Mouse (Mus musculus) midbrain, embryonic 13.5 days (tissue): ENCODE data around the gene Afdn. TPM values are rescaled to one million over a fixed set of nuclear protein-coding genes. Genes with fewer than 3 reads are reported as not detected.
A peak's percentile ranks its signal among the peaks of the same experiment; 100 is the strongest.
"Not testable (repeated sequence)": the region's sequence is repeated elsewhere in the genome, so short reads cannot be mapped to it uniquely, and the experiment has no call there.

Experiments used
- ATAC-seq: fragments of 200-750 bp; cut with Nextera tagmentation; 2 replicates; pipeline ENCODE4 v1.8.0; 2017; ENCODE audit warnings: mild to moderate bottlenecking, moderate TSS enrichment, moderate library complexity
- H3K27ac ChIP-seq: fragments of 300-500 bp; sonication (generic); 2 replicates; pipeline ENCODE4 v1.5.1; 2015; ENCODE audit warnings: inconsistent platforms, mild to moderate bottlenecking, moderate library complexity
- H3K27me3 ChIP-seq: fragments of 300-500 bp; sonication (generic); 2 replicates; pipeline ENCODE4 v1.6.1; 2015; ENCODE audit warnings: mild to moderate bottlenecking, inconsistent platforms
- H3K36me3 ChIP-seq: fragments of 300-500 bp; sonication (generic); 2 replicates; pipeline ENCODE4 v1.6.1; 2015; ENCODE audit warnings: mild to moderate bottlenecking, inconsistent platforms
- H3K4me1 ChIP-seq: fragments of 300-500 bp; sonication (generic); replicated peaks from 2 replicates; pipeline ENCODE4 v1.6.1; 2015; ENCODE audit warnings: inconsistent platforms
- H3K4me2 ChIP-seq: fragments of 300-500 bp; sonication (generic); replicated peaks from 2 replicates; pipeline ENCODE4 v1.6.1; 2015; ENCODE audit warnings: moderate library complexity, mild to moderate bottlenecking, inconsistent platforms
- H3K4me3 ChIP-seq: fragments of 300-500 bp; sonication (generic); replicated peaks from 2 replicates; pipeline ENCODE4 v1.5.1; 2015; ENCODE audit warnings: mild to moderate bottlenecking, inconsistent platforms
- H3K9ac ChIP-seq: fragments of 300-500 bp; sonication (generic); replicated peaks from 2 replicates; pipeline ENCODE4 v1.6.1; 2015; ENCODE audit warnings: mild to moderate bottlenecking, inconsistent platforms
- H3K9me3 ChIP-seq: fragments of 300-500 bp; sonication (generic); 2 replicates; pipeline ENCODE4 v1.6.1; 2016; ENCODE audit warnings: mild to moderate bottlenecking, inconsistent platforms
- WGBS: fragments of 180-500 bp; shearing (Covaris S2); methylation state at CpG from one replicate; pipeline ENCODE4 v1.1.7; 2015; 5-methylcytosine and 5-hydroxymethylcytosine counted together
- polyA plus RNA-seq: library from polyadenylated mRNA; unstranded; fragments of >200 nt; fragmentation: Nextera tagmentation; extraction: Ambion mirVana; gene quantifications from 2 replicates; pipeline ENCODE4 v1.2.1, GENCODE M21; 2015

The Afdn gene
- polyA plus RNA-seq, 1 experiment from 2014 or later = 165 TPM

DNA sequence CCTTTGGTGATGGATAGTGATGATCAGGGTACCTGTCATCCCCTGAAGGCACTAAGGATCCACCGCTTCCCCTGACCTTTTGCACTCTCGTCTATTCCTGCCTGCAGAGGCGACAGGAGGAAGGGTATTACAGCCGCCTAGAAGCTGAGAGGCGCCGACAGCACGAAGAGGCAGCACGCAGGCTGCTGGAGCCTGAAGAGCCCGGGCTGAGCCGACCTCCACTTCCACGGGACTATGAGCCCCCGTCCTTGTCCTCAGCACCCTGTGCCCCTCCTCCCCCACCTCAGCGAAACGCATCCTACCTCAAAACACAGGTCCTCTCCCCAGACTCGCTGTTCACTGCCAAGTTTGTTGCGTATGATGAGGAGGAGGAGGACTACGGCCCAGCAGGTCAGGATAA, 138.5 kb downstream of the Afdn start:
- WGBS = 87% methylated on average over 17 of the region's 17 CpGs
- no peak overlapping the region for H3K4me2 ChIP-seq
- 0 out of 2 replicates have a peak, but pooled peaks have one; percentile 48 for ATAC-seq
- no peak overlapping the region for H3K9ac ChIP-seq
- no peaks in the 10 kb centered on the region for H3K27me3 ChIP-seq
- peaks cover 60% of the 10 kb centered on the region for H3K36me3 ChIP-seq
- H3K4me1 ChIP-seq = no peaks in the 10 kb centered on the region
- no peak overlapping the region for H3K27ac ChIP-seq
- no peak overlapping the region for H3K4me3 ChIP-seq
- H3K9me3 ChIP-seq = no peaks in the 10 kb centered on the region

DNA sequence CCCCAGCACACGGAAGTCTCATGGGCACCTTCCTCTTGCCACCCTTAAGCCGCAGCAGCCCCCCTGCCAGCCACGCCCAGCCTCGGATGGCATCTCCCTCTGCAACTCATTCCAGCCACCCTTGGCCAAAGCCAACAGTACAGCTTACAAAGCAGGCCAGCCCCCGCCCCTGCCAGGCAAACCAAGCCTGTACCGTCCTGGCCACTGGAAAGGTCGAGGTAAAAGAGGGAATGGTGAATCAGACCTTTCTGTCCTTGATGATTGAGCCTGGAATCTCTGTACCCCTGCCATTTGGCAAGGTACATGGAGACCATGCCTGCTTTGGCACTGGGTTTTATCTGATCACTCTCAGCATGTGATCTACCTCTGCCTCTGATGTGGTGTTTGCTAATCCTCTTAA, 138.9 kb downstream of the Afdn start:
- Histone ChIP-seq H3K4me1 (no peaks in the 10 kb centered on the region), H3K4me2 (no peak overlapping the region), H3K4me3 (no peak overlapping the region), H3K27me3 (no peaks in the 10 kb centered on the region), H3K9me3 (no peaks in the 10 kb centered on the region), H3K27ac (no peak overlapping the region), H3K36me3 (peaks cover 64% of the 10 kb centered on the region), H3K9ac (no peak overlapping the region)
- 90% methylated on average over 7 of the region's 7 CpGs for WGBS
- 0 out of 2 replicates have a peak, but pooled peaks have one; percentile 17 for ATAC-seq

DNA sequence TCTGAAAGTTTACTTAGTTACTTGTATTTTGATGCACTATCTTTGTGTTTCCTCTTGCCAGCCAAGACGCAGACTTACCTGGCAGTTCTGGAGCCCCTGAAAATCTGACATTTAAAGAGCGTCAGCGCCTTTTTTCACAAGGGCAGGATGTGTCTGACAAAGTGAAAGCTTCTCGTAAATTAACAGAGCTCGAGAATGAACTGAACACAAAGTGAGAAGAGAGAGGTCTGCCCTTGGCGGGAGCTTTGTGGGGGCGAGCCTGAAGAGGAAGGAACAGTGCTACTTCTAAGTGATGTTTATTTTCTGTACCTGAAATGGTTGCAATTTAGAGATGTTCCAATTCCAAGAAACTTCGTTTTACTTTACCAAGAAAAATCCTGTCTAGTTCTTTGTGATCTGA, 143.5 kb downstream of the Afdn start:
- WGBS = 94% methylated on average over 8 of the region's 8 CpGs

DNA sequence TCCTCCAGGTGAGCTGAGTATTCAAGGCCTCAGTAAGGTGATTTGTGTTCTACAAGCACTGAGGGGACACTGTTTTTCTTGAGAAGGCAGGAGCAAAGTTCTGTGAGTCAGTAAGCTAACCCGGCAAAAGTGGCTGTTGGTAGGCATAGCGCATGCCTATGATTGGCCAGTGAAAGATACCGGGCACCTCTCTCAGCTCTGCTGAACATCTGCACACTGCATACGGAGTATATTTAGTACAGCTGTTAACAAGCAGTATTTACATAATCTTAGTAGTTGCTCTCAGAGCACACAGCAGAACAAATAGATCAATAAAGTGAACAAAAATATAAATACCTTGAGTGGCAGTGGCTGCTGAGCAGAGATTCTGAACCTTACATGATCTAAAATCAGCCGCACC, 146.7 kb downstream of the Afdn start:
- Histone ChIP-seq H3K36me3 (peaks cover 51% of the 10 kb centered on the region), H3K9ac (no peak overlapping the region), H3K4me1 (no peaks in the 10 kb centered on the region), H3K4me2 (no peak overlapping the region), H3K9me3 (no peaks in the 10 kb centered on the region), H3K27ac (no peak overlapping the region), H3K4me3 (no peak overlapping the region), H3K27me3 (no peaks in the 10 kb centered on the region)
- 95% methylated on average over 5 of the region's 5 CpGs for WGBS
- no peak for ATAC-seq

More for the DNA sequence above, 143.5 kb downstream of the Afdn start:
- no peaks in the 10 kb centered on the region for H3K4me1 ChIP-seq
- H3K9me3 ChIP-seq = no peaks in the 10 kb centered on the region
- H3K4me3 ChIP-seq = no peak overlapping the region
- H3K27me3 ChIP-seq = no peaks in the 10 kb centered on the region
- H3K36me3 ChIP-seq = peaks cover 76% of the 10 kb centered on the region
- H3K4me2 ChIP-seq = no peak overlapping the region
- ATAC-seq = no peak
- H3K27ac ChIP-seq = no peak overlapping the region
- H3K9ac ChIP-seq = no peak overlapping the region

DNA sequence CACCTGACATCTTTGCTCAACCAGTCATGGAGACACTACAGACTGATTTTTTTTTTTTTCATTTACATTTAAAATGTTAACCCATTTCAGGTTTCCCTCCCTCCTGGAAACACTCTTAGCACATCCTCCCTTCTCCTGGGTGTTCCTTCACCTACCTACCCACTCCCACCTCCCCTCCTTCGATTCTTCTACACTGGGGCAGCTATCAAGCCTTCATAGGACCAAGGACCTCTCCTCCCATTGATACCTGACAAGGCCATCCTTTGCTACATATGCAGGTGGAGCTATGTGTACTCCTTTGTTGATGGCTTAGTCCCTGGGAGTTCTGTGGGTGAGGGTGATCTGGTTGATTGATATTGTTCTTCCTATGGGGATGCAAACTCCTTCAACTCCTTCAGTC, 147.3 kb downstream of the Afdn start:
- no peak overlapping the region for H3K9ac ChIP-seq
- no peak overlapping the region for H3K4me3 ChIP-seq
- no peaks in the 10 kb centered on the region for H3K27me3 ChIP-seq
- H3K4me2 ChIP-seq = no peak overlapping the region
- H3K9me3 ChIP-seq = no peaks in the 10 kb centered on the region
- no peak for ATAC-seq
- no peaks in the 10 kb centered on the region for H3K4me1 ChIP-seq
- H3K36me3 ChIP-seq = peaks cover 47% of the 10 kb centered on the region
- 92% methylated on average over 1 of the region's 1 CpGs for WGBS
- H3K27ac ChIP-seq = no peak overlapping the region

DNA sequence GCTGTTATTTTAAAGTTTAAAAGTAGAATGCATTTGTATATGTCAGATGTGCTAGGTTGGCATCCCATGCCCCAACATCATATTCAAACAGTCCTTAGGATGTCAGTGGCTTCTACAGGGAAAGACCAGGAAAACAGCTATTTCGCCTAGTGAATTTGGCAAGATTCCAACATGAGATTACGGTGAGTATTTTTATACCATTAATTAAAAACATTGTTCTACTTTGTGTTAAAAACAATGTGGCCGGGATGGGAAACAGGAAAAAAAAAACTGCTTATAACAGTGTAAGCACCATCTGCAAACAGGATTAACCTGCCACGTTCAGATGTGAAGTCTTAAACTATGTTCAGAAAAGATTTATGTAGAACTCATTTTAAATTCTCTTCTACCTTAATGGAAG, 153.6 kb downstream of the Afdn start:
- ATAC-seq = no peak
- no peaks in the 10 kb centered on the region for H3K9me3 ChIP-seq
- H3K4me1 ChIP-seq = no peaks in the 10 kb centered on the region
- no peaks in the 10 kb centered on the region for H3K36me3 ChIP-seq
- WGBS = 70% methylated on average over 4 of the region's 4 CpGs
- H3K27me3 ChIP-seq = no peaks in the 10 kb centered on the region
- no peak overlapping the region for H3K9ac ChIP-seq
- H3K27ac ChIP-seq = no peak overlapping the region
- H3K4me3 ChIP-seq = no peak overlapping the region
- no peak overlapping the region for H3K4me2 ChIP-seq

DNA sequence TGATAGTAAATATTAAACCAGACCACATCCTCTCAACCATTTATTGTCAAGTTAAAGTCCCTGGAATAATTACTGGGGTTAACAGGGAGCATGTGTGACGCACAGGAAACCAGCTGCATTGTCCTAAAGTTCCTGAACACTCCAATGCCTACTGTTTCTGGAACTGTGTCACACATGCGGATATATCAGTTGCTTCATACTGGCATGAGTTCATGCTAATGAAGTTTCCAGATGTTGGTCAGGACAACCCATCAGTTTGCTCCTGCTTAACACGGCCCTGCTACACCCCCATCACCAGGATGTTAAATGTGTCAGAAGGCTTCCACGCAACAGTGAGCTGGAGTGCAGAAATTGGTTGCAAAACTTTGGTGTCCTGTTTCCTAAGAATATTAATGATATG, 154.2 kb downstream of the Afdn start:
- 85% methylated on average over 4 of the region's 4 CpGs for WGBS
- Histone ChIP-seq H3K9me3 (no peaks in the 10 kb centered on the region), H3K9ac (no peak overlapping the region), H3K4me3 (no peak overlapping the region), H3K4me1 (no peaks in the 10 kb centered on the region), H3K36me3 (no peaks in the 10 kb centered on the region), H3K4me2 (no peak overlapping the region), H3K27ac (no peak overlapping the region), H3K27me3 (no peaks in the 10 kb centered on the region)
- no peak for ATAC-seq

DNA sequence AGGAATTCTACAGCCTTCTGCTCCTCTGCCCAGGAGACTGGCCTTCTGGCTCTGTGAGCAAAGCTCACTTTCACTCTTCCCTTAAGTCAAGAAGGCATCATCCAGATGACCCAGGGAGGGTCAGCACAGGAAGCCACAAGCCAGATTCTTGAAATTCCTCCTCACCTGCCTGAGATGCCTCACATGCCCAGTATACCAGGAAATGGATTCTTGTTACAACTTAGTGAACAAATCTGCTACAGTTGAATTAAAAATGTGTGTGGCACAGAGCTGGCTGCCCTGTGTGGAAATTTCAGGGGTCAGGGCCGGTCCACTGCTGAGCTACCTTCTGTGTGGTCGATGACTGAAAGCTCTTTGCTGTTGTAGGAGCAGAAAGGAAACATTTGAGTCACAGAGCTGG, 160.4 kb downstream of the Afdn start:
- no peak overlapping the region for H3K27ac ChIP-seq
- no peak overlapping the region for H3K4me3 ChIP-seq
- WGBS = 77% methylated on average over 2 of the region's 2 CpGs
- H3K36me3 ChIP-seq = no peaks in the 10 kb centered on the region
- ATAC-seq = no peak
- no peaks in the 10 kb centered on the region for H3K27me3 ChIP-seq
- no peak overlapping the region for H3K4me2 ChIP-seq
- no peak overlapping the region for H3K9ac ChIP-seq
- no peaks in the 10 kb centered on the region for H3K4me1 ChIP-seq
- H3K9me3 ChIP-seq = no peaks in the 10 kb centered on the region

DNA sequence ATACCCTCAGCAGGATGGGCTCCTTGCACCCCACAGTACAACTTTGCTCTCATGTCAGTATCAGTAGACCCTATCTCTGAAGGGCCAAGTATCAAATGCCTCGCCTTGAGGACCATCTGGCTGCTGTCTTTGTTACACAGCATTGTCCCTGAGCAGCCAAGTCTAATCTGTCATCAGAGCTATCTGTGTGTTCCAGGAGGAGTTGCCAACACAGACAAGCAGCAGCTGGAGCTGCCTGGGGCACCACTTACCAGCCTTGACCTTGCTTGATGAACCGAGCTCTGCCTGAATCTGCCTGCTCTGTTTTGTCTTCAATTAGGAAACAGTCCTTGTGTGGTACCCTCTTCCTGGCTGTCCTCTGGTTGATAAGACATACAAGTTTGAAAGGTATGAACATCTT, 163.1 kb downstream of the Afdn start:
- Histone ChIP-seq H3K27me3 (no peaks in the 10 kb centered on the region), H3K4me1 (no peaks in the 10 kb centered on the region), H3K4me3 (no peak overlapping the region), H3K36me3 (no peaks in the 10 kb centered on the region), H3K9ac (no peak overlapping the region), H3K27ac (no peak overlapping the region), H3K9me3 (no peaks in the 10 kb centered on the region), H3K4me2 (no peak overlapping the region)
- no peak for ATAC-seq
- WGBS = 69% methylated on average over 2 of the region's 2 CpGs

DNA sequence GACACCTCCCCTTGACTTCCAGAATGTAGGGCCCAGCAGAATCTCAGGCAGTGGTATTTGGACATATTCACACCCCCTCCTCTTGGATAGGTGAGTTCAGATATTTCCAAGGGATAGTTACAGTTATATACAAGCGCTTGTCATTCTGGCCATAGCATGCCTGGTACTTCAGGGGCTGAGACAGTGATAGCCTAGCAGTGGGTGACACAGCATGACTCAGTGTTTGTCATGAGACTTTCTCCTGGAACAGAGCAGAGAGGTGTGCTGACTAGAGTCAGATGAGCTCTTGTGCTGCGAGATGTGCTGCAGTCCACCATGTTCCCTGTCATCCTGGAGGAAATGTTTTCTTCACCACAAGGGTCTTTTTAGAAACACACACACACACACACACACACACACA, 164.2 kb downstream of the Afdn start:
- Histone ChIP-seq H3K4me2 (no peak overlapping the region), H3K9ac (no peak overlapping the region), H3K9me3 (no peaks in the 10 kb centered on the region), H3K4me3 (no peak overlapping the region), H3K4me1 (no peaks in the 10 kb centered on the region), H3K27ac (no peak overlapping the region), H3K36me3 (no peaks in the 10 kb centered on the region), H3K27me3 (no peaks in the 10 kb centered on the region)
- no peak for ATAC-seq
- 98% methylated on average over 2 of the region's 2 CpGs for WGBS

DNA sequence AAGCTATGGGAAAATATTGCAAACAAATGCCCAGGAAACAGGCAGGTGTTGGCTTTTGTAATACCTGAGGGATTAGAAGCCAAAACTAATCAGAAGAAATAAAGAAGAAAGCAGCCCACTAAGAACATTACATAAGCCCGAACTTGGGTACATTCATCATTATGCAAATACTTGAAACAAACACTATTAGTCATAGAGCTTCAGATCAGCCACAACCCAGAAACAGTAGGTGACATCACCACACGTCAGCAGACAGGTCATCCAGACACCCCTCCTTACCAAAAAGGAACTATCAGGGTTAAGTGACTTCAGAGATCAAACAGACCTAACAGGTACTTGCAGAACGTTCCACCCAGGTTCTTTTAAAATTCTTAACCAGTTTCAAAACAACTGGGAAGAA, 165.6 kb downstream of the Afdn start:
- Histone ChIP-seq H3K9ac (no peak overlapping the region), H3K27ac (no peak overlapping the region), H3K4me3 (no peak overlapping the region), H3K4me1 (no peaks in the 10 kb centered on the region), H3K4me2 (no peak overlapping the region), H3K27me3 (no peaks in the 10 kb centered on the region), H3K9me3 (no peaks in the 10 kb centered on the region), H3K36me3 (no peaks in the 10 kb centered on the region)
- 70% methylated on average over 3 of the region's 3 CpGs for WGBS
- ATAC-seq = no peak

DNA sequence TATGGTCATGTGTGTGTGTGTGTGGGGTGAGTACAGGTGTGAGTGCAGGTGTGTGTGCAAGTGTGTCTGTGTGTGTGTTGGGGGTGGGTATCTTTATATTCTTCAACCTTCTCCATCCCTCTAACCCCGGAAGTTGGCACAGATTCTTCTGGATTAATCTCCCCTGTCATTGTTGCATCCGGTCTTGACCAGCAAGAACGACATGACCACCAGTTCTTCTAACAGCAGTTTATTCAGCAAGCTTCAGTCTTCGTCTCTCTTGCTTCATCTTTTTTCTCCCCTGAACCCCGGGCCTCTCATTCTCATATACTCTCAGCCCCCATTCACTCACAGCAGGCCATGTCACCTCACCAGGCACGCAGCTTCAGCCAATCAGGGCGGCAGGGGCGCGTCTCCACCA, 170.1 kb downstream of the Afdn start:
- ATAC-seq = no peak
- H3K27me3 ChIP-seq = no peaks in the 10 kb centered on the region
- WGBS = 85% methylated on average over 9 of the region's 9 CpGs

DNA sequence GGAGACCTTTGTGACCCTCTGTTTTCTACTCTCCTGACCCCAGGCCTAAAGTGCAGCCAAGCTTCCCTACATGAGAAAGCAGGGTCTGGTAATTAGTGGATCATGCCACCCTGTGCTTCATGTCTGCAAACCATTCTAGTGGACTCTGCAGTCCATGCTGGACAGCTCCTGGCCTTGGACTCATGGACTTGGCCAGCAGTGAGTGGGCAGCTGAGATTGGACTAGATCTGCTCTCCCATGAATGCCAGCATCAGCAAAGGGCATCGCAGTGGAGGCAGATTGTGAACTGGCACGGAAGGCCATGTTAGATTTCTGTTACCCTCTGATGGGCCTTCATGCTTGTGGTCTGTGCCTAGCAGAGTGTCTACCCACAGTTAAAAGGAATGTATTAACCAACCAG, 175.0 kb downstream of the Afdn start:
- not testable (repeated sequence) for H3K27me3 ChIP-seq, H3K27ac ChIP-seq, H3K4me2 ChIP-seq, H3K4me1 ChIP-seq, H3K36me3 ChIP-seq, H3K9ac ChIP-seq, H3K9me3 ChIP-seq, ATAC-seq, H3K4me3 ChIP-seq
- 98% methylated on average over 2 of the region's 2 CpGs for WGBS

More for the DNA sequence above, 170.1 kb downstream of the Afdn start:
- Histone ChIP-seq H3K27ac (no peak overlapping the region), H3K36me3 (no peaks in the 10 kb centered on the region), H3K9ac (no peak overlapping the region), H3K4me1 (no peaks in the 10 kb centered on the region), H3K4me2 (no peak overlapping the region), H3K4me3 (no peak overlapping the region), H3K9me3 (no peaks in the 10 kb centered on the region)
